Mouse (Mus musculus) neural tube, embryonic 14.5 days (tissue): ENCODE data around the gene Smim12. TPM values are rescaled to one million over a fixed set of nuclear protein-coding genes. Genes with fewer than 3 reads are reported as not detected.

Experiments
- ATAC-seq: fragments of 200-750 bp; cut with Nextera tagmentation; 2 replicates; pipeline ENCODE4 v1.8.0; 2017; ENCODE audit warnings: low read depth, mild to moderate bottlenecking, moderate TSS enrichment, moderate library complexity
- H3K27ac ChIP-seq: fragments of 300-500 bp; sonication (generic); 2 replicates; pipeline ENCODE4 v1.5.1; 2014; ENCODE audit warnings: low read depth, mild to moderate bottlenecking, control low read depth, low read length, moderate library complexity, mixed read lengths
- H3K27me3 ChIP-seq: fragments of 300-500 bp; sonication (generic); 2 replicates; pipeline ENCODE4 v1.6.1; 2014; ENCODE audit warnings: low read length; ENCODE audit not compliant: control insufficient read depth, insufficient read depth
- H3K36me3 ChIP-seq: fragments of 300-500 bp; sonication (generic); 2 replicates; pipeline ENCODE4 v1.6.1; 2014; ENCODE audit warnings: low read length, mixed read lengths; ENCODE audit not compliant: control insufficient read depth, insufficient read depth
- H3K4me1 ChIP-seq: fragments of 300-500 bp; sonication (generic); 2 replicates; pipeline ENCODE4 v1.6.1; 2014; ENCODE audit warnings: low read length; ENCODE audit not compliant: control insufficient read depth, insufficient read depth
- H3K4me2 ChIP-seq: fragments of 300-500 bp; sonication (generic); 2 replicates; pipeline ENCODE4 v1.6.1; 2014; ENCODE audit warnings: mild to moderate bottlenecking, low read depth, low read length, control low read depth
- H3K4me3 ChIP-seq: fragments of 300-500 bp; sonication (generic); 2 replicates; pipeline ENCODE4 v1.5.1; 2014; ENCODE audit warnings: low read depth, low read length, control low read depth, mixed read lengths
- H3K9ac ChIP-seq: fragments of 300-500 bp; sonication (generic); replicated peaks from 2 replicates; pipeline ENCODE4 v1.6.1; 2014; ENCODE audit warnings: low read depth, mild to moderate bottlenecking, control low read depth, low read length, mixed read lengths
- H3K9me3 ChIP-seq: fragments of 300-500 bp; sonication (generic); 2 replicates; pipeline ENCODE4 v1.6.1; 2016; ENCODE audit warnings: low read length; ENCODE audit not compliant: control insufficient read depth
- WGBS: fragments of 180-500 bp; shearing (Covaris S2); extraction: QIAGEN DNeasy Blood & Tissue Kit; methylation state at CpG from one replicate; pipeline ENCODE4 v1.1.7; 2014; 5-methylcytosine and 5-hydroxymethylcytosine counted together
- polyA plus RNA-seq: library from polyadenylated mRNA; unstranded; fragments of >200 nt; fragmentation: Nextera tagmentation; extraction: Ambion mirVana; gene quantifications from 2 replicates; pipeline ENCODE4 v1.2.1, GENCODE M21; 2014

The Smim12 gene
- polyA plus RNA-seq, 1 experiment from 2014 or later: 62.7 TPM

GRCm38 (mm10) chr4:127227051-127227673, 16.4 kb upstream of the Smim12 start:
- H3K27me3 ChIP-seq: no peaks in the 10 kb centered on the region
- H3K4me1 ChIP-seq: peaks cover 17% of the 10 kb centered on the region
- H3K9ac ChIP-seq: no peak overlapping the region
- H3K36me3 ChIP-seq: no peaks in the 10 kb centered on the region
- WGBS: 11% methylated on average over 17 of the region's 17 CpGs
- no peaks in the 10 kb centered on the region for H3K9me3 ChIP-seq
- no peak overlapping the region for H3K4me3 ChIP-seq
- H3K4me2 ChIP-seq: no peak overlapping the region
- H3K27ac ChIP-seq: peak overlapping the region; percentile 48
- peak; percentile 39 for ATAC-seq

- peak overlapping the region; percentile 87 for H3K27ac ChIP-seq
- H3K9ac ChIP-seq: no peak overlapping the region
- H3K9me3 ChIP-seq: no peaks in the 10 kb centered on the region
- H3K36me3 ChIP-seq: no peaks in the 10 kb centered on the region
- peak overlapping the region; percentile 29; the same call in 1 of the 2 replicates for H3K4me2 ChIP-seq
- H3K4me1 ChIP-seq: peaks cover 32% of the 10 kb centered on the region
- 15% methylated on average over 6 of the region's 6 CpGs for WGBS
- H3K27me3 ChIP-seq: no peaks in the 10 kb centered on the region
- peak; percentile 67 for ATAC-seq
- no peak overlapping the region for H3K4me3 ChIP-seq
Observed at GRCm38 (mm10) chr4:127232028-127232427, 11.6 kb upstream of the Smim12 start.

GRCm38 (mm10) chr4:127232551-127232950, 11.0 kb upstream of the Smim12 start:
- peak overlapping the region; percentile 16; the same call in 1 of the 2 replicates for H3K4me2 ChIP-seq
- peak overlapping the region; percentile 87 for H3K27ac ChIP-seq
- peak; percentile 59 for ATAC-seq
- H3K27me3 ChIP-seq: no peaks in the 10 kb centered on the region
- H3K9ac ChIP-seq: no peak overlapping the region
- WGBS: 17% methylated on average over 5 of the region's 5 CpGs
- H3K9me3 ChIP-seq: no peaks in the 10 kb centered on the region
- no peak overlapping the region for H3K4me3 ChIP-seq
- no peaks in the 10 kb centered on the region for H3K36me3 ChIP-seq
- H3K4me1 ChIP-seq: peaks cover 28% of the 10 kb centered on the region

- 92% methylated on average over 40 of the region's 40 CpGs for WGBS
Observed at GRCm38 (mm10) chr4:127233416-127234125, 10.0 kb upstream of the Smim12 start.

GRCm38 (mm10) chr4:127235742-127236487, 7.7 kb upstream of the Smim12 start:
- peaks cover 26% of the 10 kb centered on the region for H3K4me1 ChIP-seq
- H3K4me3 ChIP-seq: peak overlapping the region; percentile 48
- peak overlapping the region; percentile 78 for H3K9ac ChIP-seq
- H3K36me3 ChIP-seq: no peaks in the 10 kb centered on the region
- peak; percentile 67 for ATAC-seq
- peak overlapping the region; percentile 81 for H3K27ac ChIP-seq
- H3K27me3 ChIP-seq: no peaks in the 10 kb centered on the region
- no peaks in the 10 kb centered on the region for H3K9me3 ChIP-seq
- WGBS: under 1% methylated on average over 66 of the region's 67 CpGs
- H3K4me2 ChIP-seq: peak overlapping the region; percentile 93

More at GRCm38 (mm10) chr4:127233416-127234125, 10.0 kb upstream of the Smim12 start:
- Histone ChIP-seq H3K4me3 (no peak overlapping the region), H3K4me2 (no peak overlapping the region), H3K9ac (no peak overlapping the region), H3K27me3 (no peaks in the 10 kb centered on the region), H3K36me3 (no peaks in the 10 kb centered on the region), H3K9me3 (no peaks in the 10 kb centered on the region), H3K27ac (no peak overlapping the region), H3K4me1 (peaks cover 26% of the 10 kb centered on the region)
- ATAC-seq: no peak

- no peaks in the 10 kb centered on the region for H3K36me3 ChIP-seq
- H3K4me1 ChIP-seq: peaks cover 21% of the 10 kb centered on the region
- WGBS: 2% methylated on average over 14 of the region's 14 CpGs
- peak overlapping the region; percentile 93 for H3K4me2 ChIP-seq
- no peaks in the 10 kb centered on the region for H3K9me3 ChIP-seq
- ATAC-seq: no peak
- H3K4me3 ChIP-seq: peak overlapping the region; percentile 48
- no peaks in the 10 kb centered on the region for H3K27me3 ChIP-seq
- peak overlapping the region; percentile 81 for H3K27ac ChIP-seq
- H3K9ac ChIP-seq: peak overlapping the region; percentile 78
Observed at GRCm38 (mm10) chr4:127236631-127237030, 7.0 kb upstream of the Smim12 start.

- no peak overlapping the region for H3K27ac ChIP-seq
- H3K9me3 ChIP-seq: no peaks in the 10 kb centered on the region
- no peaks in the 10 kb centered on the region for H3K36me3 ChIP-seq
- H3K27me3 ChIP-seq: no peaks in the 10 kb centered on the region
- WGBS: 47% methylated on average over 10 of the region's 10 CpGs
- H3K4me1 ChIP-seq: peaks cover 14% of the 10 kb centered on the region
- H3K9ac ChIP-seq: no peak overlapping the region
- ATAC-seq: no peak
- no peak overlapping the region for H3K4me2 ChIP-seq
- no peak overlapping the region for H3K4me3 ChIP-seq
Observed at GRCm38 (mm10) chr4:127237271-127237670, 6.3 kb upstream of the Smim12 start.

GRCm38 (mm10) chr4:127242696-127243095, 888 bp upstream of the Smim12 start:
- H3K9me3 ChIP-seq: no peaks in the 10 kb centered on the region
- no peak overlapping the region for H3K4me2 ChIP-seq
- H3K27me3 ChIP-seq: no peaks in the 10 kb centered on the region
- H3K27ac ChIP-seq: no peak overlapping the region
- WGBS: 66% methylated on average over 6 of the region's 6 CpGs
- H3K36me3 ChIP-seq: peaks cover 6% of the 10 kb centered on the region; the same call in 1 of the 2 replicates
- H3K4me3 ChIP-seq: no peak overlapping the region
- H3K9ac ChIP-seq: no peak overlapping the region
- ATAC-seq: no peak
- peaks cover 4% of the 10 kb centered on the region; the same call in 1 of the 2 replicates for H3K4me1 ChIP-seq
